Mouse (Mus musculus): ENCODE results near the gene Fig4. TPM values are rescaled to one million over a fixed set of nuclear protein-coding genes. Genes with fewer than 3 reads are reported as not detected.

The Fig4 gene
- polyA plus RNA-seq, 1 experiment, result 17.1 TPM

GRCm38 (mm10) chr10:41278808-41279207, 24.3 kb downstream of the Fig4 start:
- peaks cover 9% of the 10 kb centered on the region for H3K36me3 ChIP-seq (ENCODE audit: control insufficient read depth, insufficient read depth, low read length)
- H3K4me1 ChIP-seq (replicated peaks; ENCODE audit: control insufficient read depth, insufficient read depth, low read length), result no peaks in the 10 kb centered on the region
- no peak overlapping the region for H3K27ac ChIP-seq (ENCODE audit: control insufficient read depth, insufficient read depth, low read length)
- H3K4me3 ChIP-seq (ENCODE audit: control insufficient read depth, insufficient read depth, low read length), result no peak overlapping the region
- 100% methylated on average over 1 of the region's 1 CpGs for WGBS
- no peaks in the 10 kb centered on the region for H3K27me3 ChIP-seq (ENCODE audit: control insufficient read depth, insufficient read depth, low read length)
- TF ChIP-seq CTCF (IDR thresholded peaks at IDR 0.05; ENCODE audit: borderline replicate concordance, control insufficient read depth, extremely low read depth, insufficient read depth, low read length, poor library complexity) (no peak), POLR2A (IDR thresholded peaks at IDR 0.05; ENCODE audit: control insufficient read depth, extremely low read depth, insufficient read depth, low read length, poor library complexity) (no peak)
- DNase-seq, result no peak

- Histone ChIP-seq H3K27me3 (ENCODE audit: control insufficient read depth, insufficient read depth, low read length) (no peaks in the 10 kb centered on the region), H3K36me3 (ENCODE audit: control insufficient read depth, insufficient read depth, low read length) (peaks cover 9% of the 10 kb centered on the region), H3K4me3 (ENCODE audit: control insufficient read depth, insufficient read depth, low read length) (no peak overlapping the region), H3K27ac (ENCODE audit: control insufficient read depth, insufficient read depth, low read length) (no peak overlapping the region), H3K4me1 (replicated peaks; ENCODE audit: control insufficient read depth, insufficient read depth, low read length) (no peaks in the 10 kb centered on the region)
- no peak for DNase-seq
- TF ChIP-seq POLR2A (IDR thresholded peaks at IDR 0.05; ENCODE audit: control insufficient read depth, extremely low read depth, insufficient read depth, low read length, poor library complexity), result no peak
- no peak for TF ChIP-seq CTCF (IDR thresholded peaks at IDR 0.05; ENCODE audit: borderline replicate concordance, control insufficient read depth, extremely low read depth, insufficient read depth, low read length, poor library complexity)
- WGBS, result 97% methylated on average over 1 of the region's 1 CpGs
Observed at GRCm38 (mm10) chr10:41274871-41275270, 28.2 kb downstream of the Fig4 start.

GRCm38 (mm10) chr10:41271860-41272259, 31.2 kb downstream of the Fig4 start:
- Histone ChIP-seq H3K4me3 (ENCODE audit: control insufficient read depth, insufficient read depth, low read length) (no peak overlapping the region), H3K4me1 (replicated peaks; ENCODE audit: control insufficient read depth, insufficient read depth, low read length) (no peaks in the 10 kb centered on the region), H3K27ac (ENCODE audit: control insufficient read depth, insufficient read depth, low read length) (no peak overlapping the region), H3K36me3 (ENCODE audit: control insufficient read depth, insufficient read depth, low read length) (peaks cover 15% of the 10 kb centered on the region), H3K27me3 (ENCODE audit: control insufficient read depth, insufficient read depth, low read length) (no peaks in the 10 kb centered on the region)
- WGBS, result 86% methylated on average over 7 of the region's 7 CpGs
- TF ChIP-seq CTCF (IDR thresholded peaks at IDR 0.05; ENCODE audit: borderline replicate concordance, control insufficient read depth, extremely low read depth, insufficient read depth, low read length, poor library complexity) (no peak), POLR2A (IDR thresholded peaks at IDR 0.05; ENCODE audit: control insufficient read depth, extremely low read depth, insufficient read depth, low read length, poor library complexity) (no peak)
- DNase-seq, result no peak

GRCm38 (mm10) chr10:41261889-41262288, 41.2 kb downstream of the Fig4 start:
- Histone ChIP-seq H3K4me3 (ENCODE audit: control insufficient read depth, insufficient read depth, low read length) (no peak overlapping the region), H3K27me3 (ENCODE audit: control insufficient read depth, insufficient read depth, low read length) (no peaks in the 10 kb centered on the region), H3K27ac (ENCODE audit: control insufficient read depth, insufficient read depth, low read length) (no peak overlapping the region), H3K4me1 (replicated peaks; ENCODE audit: control insufficient read depth, insufficient read depth, low read length) (no peaks in the 10 kb centered on the region), H3K36me3 (ENCODE audit: control insufficient read depth, insufficient read depth, low read length) (peaks cover 13% of the 10 kb centered on the region)
- no peak for TF ChIP-seq POLR2A (IDR thresholded peaks at IDR 0.05; ENCODE audit: control insufficient read depth, extremely low read depth, insufficient read depth, low read length, poor library complexity)
- TF ChIP-seq CTCF (IDR thresholded peaks at IDR 0.05; ENCODE audit: borderline replicate concordance, control insufficient read depth, extremely low read depth, insufficient read depth, low read length, poor library complexity), result no peak
- no peak for DNase-seq

GRCm38 (mm10) chr10:41261218-41261617, 41.8 kb downstream of the Fig4 start:
- Histone ChIP-seq H3K4me1 (replicated peaks; ENCODE audit: control insufficient read depth, insufficient read depth, low read length) (no peaks in the 10 kb centered on the region), H3K36me3 (ENCODE audit: control insufficient read depth, insufficient read depth, low read length) (peaks cover 20% of the 10 kb centered on the region), H3K27me3 (ENCODE audit: control insufficient read depth, insufficient read depth, low read length) (no peaks in the 10 kb centered on the region), H3K4me3 (ENCODE audit: control insufficient read depth, insufficient read depth, low read length) (no peak overlapping the region), H3K27ac (ENCODE audit: control insufficient read depth, insufficient read depth, low read length) (no peak overlapping the region)
- no peak for TF ChIP-seq POLR2A (IDR thresholded peaks at IDR 0.05; ENCODE audit: control insufficient read depth, extremely low read depth, insufficient read depth, low read length, poor library complexity)
- TF ChIP-seq CTCF (IDR thresholded peaks at IDR 0.05; ENCODE audit: borderline replicate concordance, control insufficient read depth, extremely low read depth, insufficient read depth, low read length, poor library complexity), result no peak
- WGBS, result 91% methylated on average over 1 of the region's 1 CpGs
- DNase-seq, result no peak

- H3K4me3 ChIP-seq (ENCODE audit: control insufficient read depth, insufficient read depth, low read length), result no peak overlapping the region
- no peak for TF ChIP-seq POLR2A (IDR thresholded peaks at IDR 0.05; ENCODE audit: control insufficient read depth, extremely low read depth, insufficient read depth, low read length, poor library complexity)
Observed at GRCm38 (mm10) chr10:41260243-41261006, 42.6 kb downstream of the Fig4 start.

GRCm38 (mm10) chr10:41250749-41251065, 52.4 kb downstream of the Fig4 start:
- Histone ChIP-seq H3K27me3 (ENCODE audit: control insufficient read depth, insufficient read depth, low read length) (no peaks in the 10 kb centered on the region), H3K4me3 (ENCODE audit: control insufficient read depth, insufficient read depth, low read length) (no peak overlapping the region), H3K27ac (ENCODE audit: control insufficient read depth, insufficient read depth, low read length) (no peak overlapping the region), H3K36me3 (ENCODE audit: control insufficient read depth, insufficient read depth, low read length) (peaks cover 20% of the 10 kb centered on the region; the same call in 1 of the 2 replicates), H3K4me1 (replicated peaks; ENCODE audit: control insufficient read depth, insufficient read depth, low read length) (no peaks in the 10 kb centered on the region)
- TF ChIP-seq POLR2A (IDR thresholded peaks at IDR 0.05; ENCODE audit: control insufficient read depth, extremely low read depth, insufficient read depth, low read length, poor library complexity), result no peak
- TF ChIP-seq CTCF (IDR thresholded peaks at IDR 0.05; ENCODE audit: borderline replicate concordance, control insufficient read depth, extremely low read depth, insufficient read depth, low read length, poor library complexity), result no peak
- WGBS, result 94% methylated on average over 5 of the region's 5 CpGs
- no peak for DNase-seq

More at GRCm38 (mm10) chr10:41260243-41261006, 42.6 kb downstream of the Fig4 start:
- Histone ChIP-seq H3K27ac (ENCODE audit: control insufficient read depth, insufficient read depth, low read length) (no peak overlapping the region), H3K27me3 (ENCODE audit: control insufficient read depth, insufficient read depth, low read length) (no peaks in the 10 kb centered on the region), H3K4me1 (replicated peaks; ENCODE audit: control insufficient read depth, insufficient read depth, low read length) (no peaks in the 10 kb centered on the region), H3K36me3 (ENCODE audit: control insufficient read depth, insufficient read depth, low read length) (peaks cover 25% of the 10 kb centered on the region)
- WGBS, result 93% methylated on average over 8 of the region's 8 CpGs
- no peak for DNase-seq
